Mouse (Mus musculus) heart, embryonic 13.5 days (tissue): Measurements from ENCODE around the gene Col9a3. TPM values are rescaled to one million over a fixed set of nuclear protein-coding genes. Genes with fewer than 3 reads are reported as not detected.

ENCODE experiments used
- ATAC-seq: fragments of 200-750 bp; cut with Nextera tagmentation; 2 replicates; pipeline ENCODE4 v1.8.0; 2017; ENCODE audit warnings: moderate TSS enrichment; ENCODE audit not compliant: insufficient number of reproducible peaks, low FRiP score, low TSS enrichment; ENCODE audit errors: extremely low read depth
- H3K27ac ChIP-seq: fragments of 300-500 bp; sonication (generic); replicated peaks from 2 replicates; pipeline ENCODE4 v1.5.1; 2015; ENCODE audit warnings: moderate library complexity, mild to moderate bottlenecking, inconsistent platforms
- H3K27me3 ChIP-seq: fragments of 300-500 bp; sonication (generic); replicated peaks from 2 replicates; pipeline ENCODE4 v1.6.1; 2015; ENCODE audit warnings: mild to moderate bottlenecking, inconsistent platforms
- H3K36me3 ChIP-seq: fragments of 300-500 bp; sonication (generic); 2 replicates; pipeline ENCODE4 v1.6.1; 2015; ENCODE audit warnings: mild to moderate bottlenecking, inconsistent platforms
- H3K4me1 ChIP-seq: fragments of 300-500 bp; sonication (generic); 2 replicates; pipeline ENCODE4 v1.6.1; 2015; ENCODE audit warnings: inconsistent platforms
- H3K4me2 ChIP-seq: fragments of 300-500 bp; sonication (generic); 2 replicates; pipeline ENCODE4 v1.6.1; 2015; ENCODE audit warnings: inconsistent platforms, mild to moderate bottlenecking, moderate library complexity
- H3K4me3 ChIP-seq: fragments of 300-500 bp; sonication (generic); 2 replicates; pipeline ENCODE4 v1.5.1; 2015; ENCODE audit warnings: moderate library complexity, mild to moderate bottlenecking, inconsistent platforms
- H3K9ac ChIP-seq: fragments of 300-500 bp; sonication (generic); 2 replicates; pipeline ENCODE4 v1.6.1; 2015; ENCODE audit warnings: inconsistent platforms, mild to moderate bottlenecking, moderate library complexity
- H3K9me3 ChIP-seq: fragments of 300-500 bp; sonication (generic); 2 replicates; pipeline ENCODE4 v1.6.1; 2016; ENCODE audit warnings: inconsistent platforms
- WGBS: fragments of 180-500 bp; shearing (Covaris S2); methylation state at CpG from one replicate; pipeline ENCODE4 v1.1.7; 2015; ENCODE audit warnings: mixed read lengths; 5-methylcytosine and 5-hydroxymethylcytosine counted together
- polyA plus RNA-seq: library from polyadenylated mRNA; unstranded; fragments of >200 nt; fragmentation: Nextera tagmentation; extraction: Ambion mirVana; gene quantifications from 2 replicates; pipeline ENCODE4 v1.2.1, GENCODE M21; 2015

The Col9a3 gene
- polyA plus RNA-seq, 1 experiment from 2014 or later, result 16.0 TPM

DNA sequence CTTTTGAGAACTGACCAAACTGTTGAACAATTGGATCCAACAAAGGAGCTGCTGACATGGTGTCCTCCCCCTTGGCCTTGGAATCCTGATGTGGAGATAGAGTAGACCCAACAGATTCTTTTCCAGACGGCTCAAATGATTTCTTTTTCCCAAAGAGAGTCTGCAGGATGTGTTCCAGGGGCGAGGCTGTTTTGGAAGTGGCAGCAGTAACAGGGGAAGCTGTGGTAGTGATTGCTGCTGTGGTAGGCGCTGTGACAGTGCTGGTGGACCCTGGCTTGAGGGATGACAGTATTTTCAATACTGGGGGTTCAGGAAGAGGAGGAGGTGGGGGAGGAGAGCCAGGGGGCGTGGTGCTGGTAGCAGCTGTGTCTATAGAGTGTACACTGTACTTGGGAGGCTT, 64.4 kb downstream of the Col9a3 start:
- Histone ChIP-seq H3K9me3 (no peaks in the 10 kb centered on the region), H3K9ac (no peak overlapping the region), H3K36me3 (peaks cover 54% of the 10 kb centered on the region), H3K4me3 (no peak overlapping the region), H3K4me1 (peaks cover 9% of the 10 kb centered on the region), H3K27ac (no peak overlapping the region), H3K4me2 (no peak overlapping the region), H3K27me3 (no peaks in the 10 kb centered on the region)
- no peak for ATAC-seq
- WGBS, result 83% methylated on average over 4 of the region's 4 CpGs

Other genes with a start within 250 kb of the Col9a3 start
- 0.32 and 0.38 TPM in 2 replicates for gene Slco4a1, start 141.5 kb upstream of the Col9a3 start, polyA plus RNA-seq
- gene Ntsr1, start 97.8 kb upstream of the Col9a3 start, polyA plus RNA-seq, result 1.3 and 1.8 TPM in 2 replicates
- gene Mrgbp, start 16.5 kb upstream of the Col9a3 start, polyA plus RNA-seq, result 22.6 and 23.4 TPM in 2 replicates
- 53.5 and 54.4 TPM in 2 replicates for gene Ogfr, start 8.5 kb upstream of the Col9a3 start, polyA plus RNA-seq
- gene Tcfl5, start 44.9 kb downstream of the Col9a3 start, polyA plus RNA-seq, result not detected in 2 replicates
- gene Dido1, start 112.2 kb downstream of the Col9a3 start, polyA plus RNA-seq, result 14.8 and 16.4 TPM in 2 replicates
- 43.8 and 50.4 TPM in 2 replicates for gene Gid8, start 112.3 kb downstream of the Col9a3 start, polyA plus RNA-seq
- gene Slc17a9, start 127.5 kb downstream of the Col9a3 start, polyA plus RNA-seq, result 0.65 and 1.1 TPM in 2 replicates
- not detected in 2 replicates for gene Bhlhe23, start 179.1 kb downstream of the Col9a3 start, polyA plus RNA-seq